Mouse (Mus musculus): Measurements from ENCODE around the gene Bbip1.

DNA sequence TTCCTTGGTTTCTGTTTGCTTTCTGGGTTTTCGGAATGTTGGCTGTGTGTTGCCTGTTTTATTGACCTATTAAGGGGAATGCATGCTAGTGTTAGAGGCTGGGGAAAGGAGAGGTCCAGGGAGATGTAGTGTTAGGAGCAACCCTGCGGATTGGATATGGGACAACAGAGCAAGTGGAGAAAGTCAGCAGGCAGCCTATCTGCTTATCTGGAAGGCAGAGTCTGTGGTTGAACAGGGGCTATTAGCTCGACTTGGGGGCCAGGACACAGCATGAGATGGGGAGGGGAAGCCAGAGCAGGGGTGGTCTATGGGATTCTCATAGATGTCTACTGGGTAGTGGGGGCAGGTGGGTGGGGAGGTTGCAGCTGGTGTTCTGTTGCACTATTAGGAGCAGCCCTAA lies 37.6 kb upstream of the Bbip1 start:
- TF ChIP-seq CTCF (conservative IDR thresholded peaks at IDR 0.05; ENCODE audit: low read length) (no peak), POU5F1 (IDR thresholded peaks at IDR 0.05; ENCODE audit: borderline replicate concordance, low read length) (no peak)
